Mouse (Mus musculus): ENCODE measurements around the gene Cul7.

- TF ChIP-seq POLR2A (IDR thresholded peaks at IDR 0.05; ENCODE audit: low read depth, low read length), result no peak
- no peak for TF ChIP-seq CTCF (IDR thresholded peaks at IDR 0.05; ENCODE audit: extremely low read depth, insufficient read depth, insufficient read length, insufficient replicate concordance)
These were observed 49.8 kb downstream of the Cul7 start for GRCm38 (mm10) chr17:46699912-46700311.

All from spleen, adult 2 months (tissue).